Mouse (Mus musculus) olfactory bulb, adult 2 months (tissue): ENCODE measurements around the gene Gm17542. TPM values are rescaled to one million over a fixed set of nuclear protein-coding genes. Genes with fewer than 3 reads are reported as not detected.

Experiments used
- H3K27ac ChIP-seq: fragments of 200-500 bp; 2 replicates; pipeline ENCODE4 v1.5.1; 2012; ENCODE audit warnings: low read depth, low read length; ENCODE audit not compliant: insufficient read depth
- H3K4me1 ChIP-seq: fragments of 200-500 bp; 2 replicates; pipeline ENCODE4 v1.6.1; 2012; ENCODE audit warnings: low read length; ENCODE audit not compliant: control insufficient read depth, insufficient read depth
- H3K4me3 ChIP-seq: fragments of 200-500 bp; 2 replicates; pipeline ENCODE4 v1.5.1; 2012; ENCODE audit warnings: mild to moderate bottlenecking, low read depth, low read length, moderate library complexity; ENCODE audit not compliant: insufficient read depth
- CTCF ChIP-seq: fragments of 200-500 bp; IDR thresholded peaks from 2 replicates; pipeline ENCODE4 v1.5.1; 2012; ENCODE audit warnings: low read depth, mild to moderate bottlenecking, low read length, moderate library complexity; ENCODE audit not compliant: insufficient read depth
- POLR2A ChIP-seq: fragments of 200-500 bp; IDR thresholded peaks from 2 replicates; pipeline ENCODE4 v1.6.1; 2012; ENCODE audit warnings: mild to moderate bottlenecking, low read depth, low read length, moderate library complexity; ENCODE audit not compliant: insufficient read depth
- WGBS: fragments of 180-500 bp; shearing (Covaris S2); methylation state at CpG from one replicate; pipeline ENCODE4 v1.1.7; 2018; 5-methylcytosine and 5-hydroxymethylcytosine counted together
- polyA plus RNA-seq: library from polyadenylated mRNA; stranded (reverse); fragments of >200 nt; gene quantifications from 2 replicates; pipeline ENCODE4 v1.2.4, GENCODE M21; 2012; ENCODE audit warnings: low replicate concordance; ENCODE audit not compliant: missing spikeins, insufficient read depth, insufficient read length

Gene Gm17542
- polyA plus RNA-seq, 1 experiment: not detected

DNA sequence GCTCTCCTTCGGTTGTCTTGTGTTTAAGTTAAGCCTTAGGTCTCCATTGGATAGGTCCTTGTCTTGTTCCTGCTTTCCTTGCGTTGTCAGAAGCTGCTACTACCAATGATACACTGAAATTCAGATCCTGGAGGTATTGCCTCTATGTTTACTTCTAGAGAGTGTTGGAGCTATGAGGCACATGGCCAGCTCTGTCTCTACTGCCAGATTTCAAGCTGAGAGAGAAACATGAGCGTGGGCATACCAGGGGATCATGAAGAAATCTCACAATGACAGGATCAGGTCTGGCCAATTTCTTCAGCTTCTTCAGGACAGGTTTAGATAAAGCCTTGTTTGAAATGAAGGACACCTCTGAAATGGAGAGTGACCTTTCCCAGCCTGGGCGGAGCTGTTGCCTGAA is 19.1 kb downstream of the Gm17542 start:
- no peak overlapping the region for H3K4me3 ChIP-seq
- no peaks in the 10 kb centered on the region for H3K4me1 ChIP-seq
- TF ChIP-seq CTCF (no peak), POLR2A (no peak)
- WGBS: 90% methylated on average over 4 of the region's 4 CpGs
- no peak overlapping the region for H3K27ac ChIP-seq

GRCm38 (mm10) chr10:58691051-58691450 is 27.0 kb downstream of the Gm17542 start:
- Histone ChIP-seq H3K4me3 (no peak overlapping the region), H3K27ac (no peak overlapping the region), H3K4me1 (no peaks in the 10 kb centered on the region)
- TF ChIP-seq CTCF (no peak), POLR2A (no peak)
- 67% methylated on average over 7 of the region's 7 CpGs for WGBS

GRCm38 (mm10) chr10:58679298-58679697 is 38.7 kb downstream of the Gm17542 start:
- 63% methylated on average over 6 of the region's 6 CpGs for WGBS
- no peak overlapping the region for H3K4me3 ChIP-seq
- no peak overlapping the region for H3K27ac ChIP-seq
- no peak for TF ChIP-seq POLR2A
- TF ChIP-seq CTCF: no peak
- no peaks in the 10 kb centered on the region for H3K4me1 ChIP-seq

GRCm38 (mm10) chr10:58675533-58675932 is 42.5 kb downstream of the Gm17542 start, which contains the start of gene Edar:
Gene Edar, minus strand, starts transcription at chr10:58675654.
- WGBS: 3% methylated on average over 20 of the region's 20 CpGs
- H3K27ac ChIP-seq: no peak within 1 kb of the TSS
- TF ChIP-seq POLR2A (no peak), CTCF (peak; percentile 95)
- peak within 1 kb of the TSS; percentile 32 for H3K4me3 ChIP-seq
- no peaks in the 10 kb centered on the region for H3K4me1 ChIP-seq

- no peaks in the 10 kb centered on the region for H3K4me1 ChIP-seq
- H3K27ac ChIP-seq: no peak overlapping the region
- TF ChIP-seq CTCF (no peak), POLR2A (no peak)
- 19% methylated on average over 15 of the region's 15 CpGs for WGBS
- H3K4me3 ChIP-seq: no peak overlapping the region
These were observed 44.5 kb downstream of the Gm17542 start for GRCm38 (mm10) chr10:58673278-58674061.

GRCm38 (mm10) chr10:58672557-58673277 is 45.3 kb downstream of the Gm17542 start:
- TF ChIP-seq CTCF: no peak
- TF ChIP-seq POLR2A: no peak
- 59% methylated on average over 10 of the region's 10 CpGs for WGBS
- H3K27ac ChIP-seq: no peak overlapping the region
- no peak overlapping the region for H3K4me3 ChIP-seq
- no peaks in the 10 kb centered on the region for H3K4me1 ChIP-seq

DNA sequence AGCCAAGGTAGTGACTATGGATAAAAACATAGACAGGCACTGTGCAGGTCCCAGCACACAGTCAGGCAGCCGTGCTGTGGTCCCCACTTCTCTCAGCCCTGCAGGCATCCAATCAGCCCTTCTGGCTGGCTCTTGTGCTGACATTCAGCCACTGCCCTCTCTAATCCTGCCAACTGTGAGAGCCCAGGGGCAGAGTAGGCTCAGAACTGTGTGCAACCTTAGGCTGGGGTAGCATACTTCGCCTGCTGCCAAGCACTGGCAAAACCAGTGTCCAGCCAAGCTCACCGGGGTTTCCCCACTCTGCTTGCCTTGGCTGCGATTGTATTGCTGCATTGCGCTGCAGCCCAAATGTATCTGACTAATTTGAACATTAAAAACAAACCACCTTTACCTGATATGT is 54.1 kb downstream of the Gm17542 start:
- 67% methylated on average over 5 of the region's 5 CpGs for WGBS
- H3K4me1 ChIP-seq: no peaks in the 10 kb centered on the region
- TF ChIP-seq CTCF: no peak
- TF ChIP-seq POLR2A: no peak
- no peak overlapping the region for H3K27ac ChIP-seq
- H3K4me3 ChIP-seq: no peak overlapping the region

Other genes starting within 250 kb of the Gm17542 start
- not detected in 2 replicates for gene Ccdc138, start 220.3 kb downstream of the Gm17542 start, polyA plus RNA-seq
- gene Edar, start 42.6 kb downstream of the Gm17542 start, polyA plus RNA-seq: not detected in 2 replicates
- gene Sh3rf3, start 95.1 kb upstream of the Gm17542 start, polyA plus RNA-seq: not detected in 2 replicates